Mouse (Mus musculus) ovary, postnatal 36 days (tissue): ENCODE measurements at regions not wholly inside any gene's neighbourhood (a gene's known extent, or its start where the extent isn't known, plus 50 kb on each side); places are given as distances from the start of the nearest gene placed in this dataset.
"Not testable (repeated sequence)": the region's sequence is repeated elsewhere in the genome, so short reads cannot be mapped to it uniquely, and the experiment has no call there.

Source experiments
- DNase-seq: peaks from one replicate; pipeline ENCODE4 v3.0.0; 2022; ENCODE audit warnings: low spot score, mixed read lengths

DNA sequence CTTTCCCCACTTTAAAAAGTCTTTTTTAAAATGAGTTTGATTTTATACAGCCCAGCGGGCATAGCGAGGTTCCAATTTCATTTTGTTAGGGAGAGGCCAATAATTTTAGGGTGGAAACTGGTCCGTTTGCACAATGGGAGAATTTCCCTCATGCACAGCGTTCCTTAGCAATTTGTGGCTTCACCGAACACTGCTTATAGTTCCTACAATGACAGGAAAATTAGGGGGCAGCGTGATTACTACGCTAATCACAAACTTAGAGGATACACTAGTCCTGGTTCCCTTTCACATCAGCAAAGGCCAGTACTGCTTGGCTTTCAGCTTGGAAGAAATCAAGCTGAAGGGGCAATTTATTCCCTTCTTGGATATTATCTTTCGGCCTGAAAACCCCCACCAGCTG, 745.1 kb upstream of the Gm19410 start:
- DNase-seq: no peak

DNA sequence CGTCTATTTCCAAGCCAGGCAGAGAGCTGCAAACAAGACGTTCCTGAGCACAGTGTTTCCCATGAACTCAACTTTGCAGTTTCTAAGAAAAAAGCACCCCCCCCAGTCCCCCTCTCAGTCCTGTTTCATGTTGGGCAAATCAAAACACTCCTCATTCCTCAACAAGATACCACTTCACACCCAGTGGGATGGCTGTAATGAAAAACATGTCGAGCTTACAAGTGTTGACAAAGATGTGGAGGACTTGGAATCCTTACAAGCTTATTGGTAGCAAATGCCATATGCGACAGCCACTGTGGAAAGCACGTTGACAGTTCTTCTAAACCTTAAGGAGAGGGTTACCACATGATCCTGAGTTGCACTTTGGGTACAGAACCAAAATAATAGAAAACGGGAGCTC, 742.9 kb upstream of the Gm19410 start:
- DNase-seq: no peak

DNA sequence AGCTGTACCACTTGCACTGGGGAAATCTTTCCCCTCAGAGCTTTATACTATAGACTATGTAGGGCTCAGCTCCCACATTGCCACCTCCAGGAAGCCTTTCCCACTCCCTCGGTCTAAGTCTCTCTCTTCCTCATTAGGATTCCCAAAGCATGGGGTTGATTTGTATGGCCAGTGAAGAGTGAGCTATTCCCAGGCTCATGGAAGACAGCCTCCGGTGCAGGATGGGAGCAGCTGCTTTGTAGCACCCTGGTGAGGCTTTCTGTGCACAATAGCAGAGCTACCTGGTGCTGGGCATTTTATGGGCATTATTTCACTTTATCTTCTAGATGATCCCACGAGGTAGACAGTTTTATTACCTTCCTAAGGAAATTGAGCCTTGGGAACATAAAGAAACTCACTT, 717.8 kb upstream of the Gm19410 start:
- no peak for DNase-seq

DNA sequence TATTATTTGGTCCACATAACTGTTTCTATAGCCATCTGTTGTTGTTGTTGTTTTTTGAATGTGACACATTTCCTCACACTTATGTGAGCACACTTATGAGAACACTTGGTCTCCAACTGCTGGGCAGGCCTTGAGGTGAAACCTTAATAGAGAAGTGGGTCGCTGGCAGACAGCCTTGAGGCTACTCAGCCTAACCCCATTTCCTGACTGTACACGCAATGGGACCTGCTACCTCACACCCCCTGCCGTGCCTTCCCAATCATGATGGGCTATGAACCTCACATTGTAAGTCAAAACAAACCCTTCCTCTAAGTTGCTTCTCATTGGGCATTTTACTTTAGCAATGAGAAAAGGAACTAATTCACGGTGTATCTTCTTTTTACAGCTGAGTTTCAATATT, 712.1 kb upstream of the Gm19410 start:
- DNase-seq: no peak

DNA sequence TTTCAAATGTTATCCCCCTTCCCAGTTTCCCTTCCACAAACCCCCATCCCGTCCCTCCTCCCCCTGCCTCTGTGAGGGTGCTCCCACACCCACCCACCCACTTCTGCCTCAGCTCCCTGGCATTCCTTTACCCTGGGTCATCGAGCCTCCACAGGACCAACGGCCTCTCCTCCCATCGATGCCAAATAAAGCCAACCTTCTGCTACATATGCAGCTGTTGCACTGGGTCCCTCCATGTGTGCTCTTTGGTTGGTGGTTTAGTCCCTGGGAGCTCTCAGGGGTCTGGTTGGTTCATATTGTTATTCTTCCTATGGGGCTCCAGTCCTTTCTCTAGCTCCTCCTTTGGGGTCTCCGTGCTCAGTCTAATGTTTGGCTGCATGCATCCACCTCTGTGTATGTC, 704.5 kb upstream of the Gm19410 start:
- no peak for DNase-seq

DNA sequence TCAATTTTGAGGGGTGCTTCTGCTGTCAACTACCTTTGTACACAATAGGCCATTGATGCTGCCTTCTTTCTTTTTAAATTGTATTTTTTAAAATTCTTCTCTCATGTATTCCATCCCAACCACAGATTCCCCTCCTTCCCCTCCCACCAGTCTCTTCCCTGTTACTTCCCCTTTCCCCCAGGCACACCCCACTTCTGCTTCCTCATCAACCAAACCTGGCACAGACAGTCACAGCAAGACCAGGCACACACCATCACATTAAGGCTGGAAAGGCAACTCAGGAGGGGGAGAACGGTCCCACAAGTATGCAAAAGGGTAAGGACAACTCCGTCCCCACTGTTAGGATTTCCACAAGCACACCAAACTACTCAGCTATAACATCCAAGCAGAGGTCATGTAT, 697.4 kb upstream of the Gm19410 start:
- no peak for DNase-seq

DNA sequence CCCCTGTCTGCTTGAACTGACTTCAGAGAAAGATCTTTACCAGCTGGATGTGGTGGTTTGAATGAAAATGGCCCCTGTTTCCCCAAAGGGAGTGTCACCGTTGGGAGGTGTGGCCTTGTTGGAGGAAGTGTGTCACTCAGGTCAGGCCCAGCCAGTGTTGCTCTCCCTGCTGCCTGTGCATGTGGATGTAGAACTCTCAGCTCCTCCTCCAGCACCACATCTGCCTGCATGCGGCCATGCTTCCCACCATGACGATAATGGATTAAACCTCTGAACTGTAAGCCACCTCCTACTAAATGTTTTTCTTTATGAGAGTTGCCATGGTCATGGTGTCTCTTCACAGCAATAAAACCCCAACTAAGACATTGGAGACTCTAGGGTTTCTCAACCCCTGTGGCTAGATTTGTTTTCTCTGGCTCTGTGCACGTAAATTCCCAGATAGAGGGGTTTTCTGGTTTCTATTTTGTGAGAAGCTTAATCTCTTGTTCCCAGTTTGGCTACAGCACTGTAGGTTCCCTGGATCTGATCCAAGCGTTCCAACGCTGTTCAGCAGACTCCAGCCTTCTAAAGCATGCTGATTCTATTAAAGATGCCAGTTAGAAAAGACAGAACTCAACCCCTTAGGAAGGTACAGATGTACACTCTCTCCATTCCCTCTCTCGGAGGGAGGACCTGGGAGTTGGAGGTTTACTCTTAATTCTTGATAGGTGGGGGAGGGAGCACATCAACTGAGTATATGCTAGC, 695.2 kb upstream of the Gm19410 start:
- DNase-seq: no peak

DNA sequence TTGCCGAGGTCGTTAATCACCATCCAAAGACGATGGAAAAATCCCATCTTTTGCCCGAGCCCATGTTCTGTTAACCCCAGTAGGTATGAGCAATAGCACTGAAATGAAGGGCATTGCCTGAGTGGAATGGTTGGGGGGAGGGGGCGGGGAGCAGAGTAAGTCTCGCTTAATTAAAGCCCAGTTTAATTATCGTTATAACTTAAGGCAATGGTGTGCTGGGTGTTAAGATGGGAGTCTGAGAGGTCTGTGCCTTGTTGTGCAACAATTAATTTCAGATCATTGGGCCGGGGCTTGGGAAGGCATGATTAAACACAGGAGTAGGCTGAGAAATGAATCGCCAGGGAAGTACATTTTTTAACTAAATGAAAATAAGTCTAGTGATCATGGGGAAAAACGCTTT, 689.6 kb upstream of the Gm19410 start:
- DNase-seq: no peak

DNA sequence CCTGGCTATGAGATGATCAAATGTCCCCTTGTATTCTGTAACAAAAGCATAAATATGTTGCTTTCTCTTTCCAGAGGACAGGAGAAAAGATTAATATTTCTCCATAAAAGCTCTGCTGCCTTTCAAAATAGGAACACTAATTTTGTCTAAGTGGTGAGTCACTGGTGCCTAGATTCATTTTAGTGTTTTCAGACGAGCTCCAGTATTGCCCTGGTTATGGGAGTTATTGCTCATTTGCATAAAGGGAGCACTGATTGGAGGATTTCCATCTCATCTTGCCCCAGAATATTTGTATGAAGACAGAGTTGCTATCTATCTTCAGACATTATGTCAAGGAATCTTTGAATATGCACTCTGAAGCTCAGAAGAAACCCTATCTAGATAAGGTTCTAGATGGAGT, 682.4 kb upstream of the Gm19410 start:
- no peak for DNase-seq

DNA sequence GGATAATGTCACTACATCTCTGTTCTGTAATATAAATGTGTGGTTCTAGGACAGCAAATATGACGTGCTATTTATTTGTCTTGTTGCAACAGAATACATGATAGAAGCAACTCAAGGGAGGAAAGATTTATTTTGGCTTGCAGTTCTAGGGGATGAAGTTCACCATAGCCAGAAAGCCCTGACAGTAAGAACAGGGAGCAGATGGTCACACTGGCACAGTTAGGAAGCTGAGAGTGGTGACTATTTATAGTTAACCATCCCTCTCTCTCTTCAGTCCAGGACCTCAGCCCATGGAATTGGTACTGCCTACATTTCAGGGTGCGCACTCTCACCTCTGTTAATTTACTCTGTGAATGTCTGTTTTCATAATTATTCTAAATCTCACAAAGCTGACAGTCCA, 678.5 kb upstream of the Gm19410 start:
- DNase-seq: no peak

DNA sequence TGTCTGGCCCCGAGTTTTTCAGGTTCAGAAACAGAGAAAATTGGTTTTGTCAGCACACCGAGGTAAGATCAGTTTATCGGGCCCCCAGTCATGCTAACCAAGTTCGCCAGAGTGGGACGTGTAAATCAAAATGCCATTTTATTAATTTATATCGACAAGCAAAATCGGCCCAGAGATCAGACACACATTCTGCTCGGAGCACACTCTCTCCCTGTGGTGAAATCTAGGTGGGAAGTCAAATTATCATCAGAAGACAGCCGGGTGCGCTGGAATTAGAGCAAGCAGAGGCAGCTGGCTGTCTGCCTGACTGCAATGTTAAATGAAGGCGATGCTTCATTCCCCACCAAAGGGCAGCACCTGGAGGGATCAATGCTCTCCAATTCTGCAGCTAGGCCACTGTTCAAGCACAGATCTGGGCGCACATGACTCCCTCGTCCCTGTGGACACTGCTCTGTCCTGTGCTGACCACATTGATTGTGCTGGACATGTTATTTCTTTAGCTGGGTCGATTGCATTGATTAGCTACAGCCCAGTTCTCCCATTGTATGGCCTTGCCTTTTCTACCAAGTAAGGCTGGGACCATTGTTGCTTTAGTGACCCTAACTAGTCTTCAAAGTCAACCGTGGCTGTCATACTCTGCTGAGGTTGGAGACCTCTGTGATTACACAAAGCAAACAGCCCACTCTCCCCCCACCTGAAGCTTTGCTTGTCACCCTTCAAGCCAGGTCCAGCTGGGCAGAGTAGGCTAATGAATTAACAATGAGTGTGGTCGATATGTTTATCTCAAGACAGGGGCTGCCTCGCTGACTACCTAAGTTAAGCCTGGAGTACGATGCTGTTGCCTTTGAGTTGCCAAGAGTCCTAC, 677.0 kb upstream of the Gm19410 start:
- DNase-seq: no peak

DNA sequence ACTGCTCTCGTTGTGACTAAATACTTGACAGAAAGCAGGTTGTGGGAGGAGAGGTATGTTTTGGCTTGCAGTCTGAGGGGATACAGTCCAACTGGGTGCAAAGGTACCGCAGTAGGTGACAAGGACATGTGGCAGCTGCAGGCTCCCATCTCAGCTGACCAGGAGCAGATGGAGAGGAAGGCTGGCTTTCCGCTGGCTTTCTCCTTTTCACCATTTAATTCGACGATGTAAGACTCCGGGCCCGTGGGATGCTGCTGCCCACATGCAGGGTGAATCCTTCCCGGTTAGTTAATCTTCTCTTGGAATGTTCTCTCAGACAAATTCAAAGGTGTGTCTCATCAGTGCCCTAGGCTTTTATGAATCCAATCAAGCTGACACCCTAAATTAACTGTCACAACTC, 676.1 kb upstream of the Gm19410 start:
- no peak for DNase-seq

DNA sequence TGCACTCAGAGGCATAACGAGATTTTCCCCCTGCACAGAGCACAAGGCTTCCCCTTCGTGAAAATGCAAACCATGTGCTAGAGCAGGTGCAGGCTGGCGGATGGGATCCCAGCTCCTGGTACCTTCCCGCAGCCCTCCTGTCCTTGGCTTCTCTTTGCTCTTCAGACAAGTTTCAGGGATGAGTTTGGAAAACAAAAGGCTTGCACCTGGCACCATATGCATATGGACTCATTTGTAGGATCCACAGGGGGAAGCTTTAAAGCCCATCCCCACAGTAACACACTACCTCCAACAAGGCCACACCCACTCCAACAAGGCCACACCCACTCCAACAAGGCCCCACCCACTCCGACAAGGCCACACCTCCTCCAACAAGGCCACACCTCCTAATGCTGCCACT, 663.9 kb upstream of the Gm19410 start:
- DNase-seq: no peak

DNA sequence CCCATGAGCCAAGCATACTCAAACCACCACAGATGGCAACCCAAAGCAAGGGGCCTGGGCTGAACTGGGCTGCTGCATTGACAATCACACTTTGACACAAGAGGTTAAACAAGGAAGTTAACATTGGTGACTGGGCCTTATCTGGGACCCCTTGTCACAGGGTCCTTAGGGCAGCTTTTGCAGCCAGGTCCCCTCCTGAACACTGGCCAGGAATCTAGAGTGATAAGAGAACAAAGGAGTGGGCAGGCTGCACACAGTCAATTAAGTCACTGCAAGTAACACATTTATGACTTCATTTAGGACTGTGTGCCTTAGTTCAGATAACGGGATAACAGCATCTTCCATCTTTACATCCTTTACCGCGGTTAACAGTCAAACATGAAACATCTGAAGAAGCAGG, 663.5 kb upstream of the Gm19410 start:
- not testable (repeated sequence) for DNase-seq

DNA sequence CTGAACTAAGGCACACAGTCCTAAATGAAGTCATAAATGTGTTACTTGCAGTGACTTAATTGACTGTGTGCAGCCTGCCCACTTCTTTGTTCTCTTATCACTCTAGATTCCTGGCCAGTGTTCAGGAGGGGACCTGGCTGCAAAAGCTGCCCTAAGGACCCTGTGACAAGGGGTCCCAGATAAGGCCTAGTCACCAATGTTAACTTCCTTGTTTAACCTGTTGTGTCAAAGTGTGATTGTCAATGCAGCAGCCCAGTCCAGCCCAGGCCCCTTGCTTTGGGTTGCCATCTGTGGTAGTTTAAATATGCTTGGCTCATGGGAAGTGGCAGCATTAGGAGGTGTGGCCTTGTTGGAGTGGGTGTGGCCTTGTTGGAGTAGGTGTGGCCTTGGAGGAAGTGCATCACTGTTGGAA, 661.1 kb upstream of the Gm19410 start:
- not testable (repeated sequence) for DNase-seq

DNA sequence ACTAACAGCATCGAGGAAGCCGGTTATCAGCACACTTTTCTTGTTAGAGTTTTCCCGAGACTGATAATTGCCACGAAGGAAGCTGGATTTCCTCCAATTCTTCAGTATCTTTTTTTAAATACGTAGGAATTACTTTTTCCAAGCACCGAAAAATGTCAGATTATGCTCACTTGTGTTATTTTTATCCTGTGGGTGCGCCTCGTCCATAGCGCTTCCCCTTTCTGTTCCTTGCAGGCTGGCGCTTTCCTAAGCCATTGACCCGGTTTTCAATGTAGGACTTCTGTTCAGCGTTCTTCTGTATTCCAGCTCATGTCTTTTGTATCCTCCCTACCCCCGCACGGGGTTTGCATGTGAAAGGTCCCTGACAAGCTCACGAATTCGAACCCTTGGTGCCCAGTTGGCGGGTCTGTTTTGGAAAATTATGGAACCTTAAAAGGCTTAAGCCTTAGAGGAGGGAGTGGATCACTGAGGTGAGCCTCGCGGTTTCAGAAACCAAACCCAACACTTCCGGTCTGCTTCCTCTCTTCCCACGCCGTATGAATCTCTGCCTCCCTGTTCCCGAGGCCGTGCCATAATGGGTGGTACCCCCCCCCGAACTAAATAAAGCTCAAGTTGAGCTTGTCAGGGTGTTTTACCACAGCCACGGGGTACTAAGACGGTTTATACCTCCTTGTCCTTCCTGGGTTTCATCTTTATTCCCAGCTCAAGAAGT, 655.9 kb upstream of the Gm19410 start:
- DNase-seq: no peak

DNA sequence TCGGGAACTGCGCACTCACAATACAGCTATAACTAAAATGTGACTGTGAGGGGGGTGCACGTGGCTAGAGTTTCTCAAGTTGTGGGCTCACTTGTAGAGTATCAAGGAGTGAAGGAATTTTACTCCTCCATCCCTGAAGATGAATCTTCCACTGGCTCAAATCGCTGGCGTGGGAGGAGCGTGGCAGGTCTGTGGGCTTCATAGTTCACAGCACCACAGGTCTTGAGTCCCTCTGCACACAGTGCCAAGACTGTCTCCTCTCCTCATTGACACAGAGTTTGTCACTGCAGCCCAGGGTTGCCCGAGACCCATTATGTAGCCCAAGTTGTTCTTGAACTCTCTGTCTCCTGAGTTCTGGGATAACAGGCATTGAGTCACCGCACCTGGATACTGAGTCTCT, 655.3 kb upstream of the Gm19410 start:
- no peak for DNase-seq

DNA sequence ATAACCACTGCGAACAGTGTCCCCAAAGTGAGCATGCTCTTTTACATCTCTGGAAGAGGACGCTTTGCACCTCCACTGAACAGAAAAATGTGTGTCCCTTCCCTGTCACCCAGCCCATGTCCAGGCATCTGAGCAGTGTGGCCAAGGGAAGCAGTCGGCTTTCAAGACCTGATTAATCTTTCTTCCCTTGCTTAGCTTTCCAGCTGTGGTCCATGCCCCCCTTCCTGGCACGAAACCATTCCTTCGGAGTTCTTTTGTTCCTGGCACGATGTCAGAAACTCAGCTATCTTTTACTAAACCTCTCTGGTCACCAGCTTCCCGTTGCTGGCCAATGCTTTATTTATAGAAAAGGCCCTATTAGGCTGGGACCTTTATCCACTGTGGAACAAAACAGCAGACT, 654.5 kb upstream of the Gm19410 start:
- DNase-seq: no peak

DNA sequence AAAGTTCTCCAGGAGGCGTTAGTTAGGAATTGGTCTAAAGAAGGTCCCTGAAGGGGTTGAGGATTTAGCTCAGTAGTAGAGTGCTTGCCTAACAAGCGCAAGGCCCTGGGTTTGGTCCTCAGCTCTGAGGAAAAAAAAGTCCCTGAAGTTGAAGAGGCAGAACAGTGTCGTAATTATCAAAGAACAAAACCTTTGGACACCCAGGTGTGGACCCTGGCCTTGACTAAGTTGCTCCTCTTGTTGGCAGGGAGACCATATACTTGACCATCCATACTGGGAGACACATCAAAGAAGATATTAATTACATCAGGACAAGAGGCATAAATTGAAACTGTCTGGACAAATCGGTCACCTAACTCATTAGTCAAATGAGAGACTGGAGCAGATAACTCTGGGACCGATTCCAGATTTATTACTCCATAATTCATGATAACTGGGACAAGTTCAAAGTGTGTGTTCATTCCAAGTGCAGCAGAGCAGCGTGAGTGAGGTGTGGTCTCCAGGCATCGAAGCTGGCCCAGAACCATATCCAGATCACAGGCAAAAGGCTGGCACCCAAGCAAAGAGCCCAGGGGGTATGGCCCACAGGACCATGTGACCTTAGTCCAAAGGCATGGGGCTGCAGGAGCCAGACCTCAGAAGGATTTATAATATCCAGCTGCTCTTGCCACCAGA, 652.9 kb upstream of the Gm19410 start:
- no peak for DNase-seq

DNA sequence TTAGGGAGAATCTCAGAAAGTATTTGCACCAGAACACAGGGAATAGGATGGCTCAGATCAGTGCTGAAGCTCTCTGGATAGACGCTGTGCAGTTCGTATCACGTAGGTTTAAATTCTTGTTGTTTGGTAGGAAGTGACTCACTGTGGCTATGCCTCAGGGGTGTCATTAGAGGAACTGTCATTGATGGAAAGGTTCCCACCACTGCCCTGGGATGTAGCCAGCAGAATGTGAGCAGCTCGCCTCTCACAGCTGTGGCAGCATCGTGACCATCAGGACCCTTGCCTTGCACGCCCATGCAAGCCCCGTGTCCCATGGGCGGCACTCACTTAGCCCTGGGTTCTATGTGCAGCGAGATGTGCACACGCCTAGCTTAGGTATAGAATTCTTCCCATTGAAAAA, 651.6 kb upstream of the Gm19410 start:
- DNase-seq: no peak

DNA sequence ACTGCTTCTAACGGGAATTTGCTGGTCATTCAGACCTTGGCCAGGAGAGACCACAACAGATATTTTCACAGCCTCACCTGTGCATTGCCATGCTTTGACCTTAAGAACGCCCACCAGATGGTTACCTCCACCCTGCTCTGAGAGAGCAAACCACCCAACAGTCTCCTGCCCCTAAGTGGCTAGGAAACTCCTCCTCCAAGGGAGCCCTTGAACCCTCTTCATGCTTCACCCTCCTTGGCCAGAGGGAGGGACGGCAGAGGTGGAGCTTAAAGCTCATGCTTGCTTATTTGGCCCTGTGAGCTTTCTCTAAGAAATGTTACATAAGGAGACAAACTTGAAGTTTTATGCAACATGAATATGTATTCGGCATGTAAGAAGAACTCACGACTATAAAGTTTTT, 645.0 kb upstream of the Gm19410 start:
- no peak for DNase-seq

DNA sequence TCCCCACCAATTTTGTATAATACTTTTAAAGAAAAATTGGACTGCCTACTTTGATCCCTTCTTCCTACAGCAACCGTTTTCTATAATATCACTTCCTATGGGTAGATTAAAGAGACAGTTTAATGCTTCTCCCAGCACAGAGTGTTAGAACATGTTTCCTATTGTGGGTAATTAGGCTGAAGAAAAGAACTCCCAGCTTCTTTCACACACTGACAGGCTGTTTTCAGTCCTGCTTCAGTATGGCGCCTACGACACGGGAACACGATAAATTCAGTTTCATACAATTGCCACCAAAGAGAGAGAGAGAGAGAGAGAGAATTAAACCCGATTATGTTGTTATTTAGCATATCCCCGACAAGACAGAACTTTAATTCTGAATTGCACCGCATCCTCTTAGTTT, 644.5 kb upstream of the Gm19410 start:
- DNase-seq: no peak
